Mouse (Mus musculus) gastrocnemius, adult 8-10 months (tissue): ENCODE results near the gene Rmnd5b. TPM values are rescaled to one million over a fixed set of nuclear protein-coding genes. Genes with fewer than 3 reads are reported as not detected.
"Not testable (repeated sequence)": the region's sequence is repeated elsewhere in the genome, so short reads cannot be mapped to it uniquely, and the experiment has no call there.

Experiments used
- DNase-seq, 2 experiments: peaks; one replicate each; pipeline ENCODE4 v3.0.0; 2022; ENCODE audit warnings: low spot score in 2 of 2
- total RNA-seq, 4 experiments: library from RNA; stranded (reverse); gene quantifications; 2 replicates each; pipeline ENCODE4 v1.2.4; 2022

Gene Rmnd5b
- total RNA-seq, 4 experiments from 2014 or later = 10.5 to 13.0 (median 12.3) TPM

- DNase-seq = no peak
Measured at GRCm38 (mm10) chr11:51649111-51649888, 13.6 kb upstream of the Rmnd5b start.

GRCm38 (mm10) chr11:51648566-51648965 lies 12.9 kb upstream of the Rmnd5b start:
- DNase-seq = no peak

- no peak for DNase-seq
Measured at GRCm38 (mm10) chr11:51646751-51647667, 11.3 kb upstream of the Rmnd5b start.

GRCm38 (mm10) chr11:51646245-51646644 lies 10.5 kb upstream of the Rmnd5b start:
- DNase-seq = no peak

- DNase-seq = no peak
Measured at GRCm38 (mm10) chr11:51645293-51645692, 9.6 kb upstream of the Rmnd5b start.

GRCm38 (mm10) chr11:51644217-51644616 lies 8.5 kb upstream of the Rmnd5b start:
- DNase-seq = no peak

GRCm38 (mm10) chr11:51643761-51644160 lies 8.1 kb upstream of the Rmnd5b start:
- DNase-seq = no peak

GRCm38 (mm10) chr11:51643202-51643601 lies 7.5 kb upstream of the Rmnd5b start:
- no peak for DNase-seq

GRCm38 (mm10) chr11:51640748-51641147 lies 5.1 kb upstream of the Rmnd5b start:
- DNase-seq = no peak

GRCm38 (mm10) chr11:51638497-51638896 lies 2.8 kb upstream of the Rmnd5b start:
- no peak for DNase-seq

GRCm38 (mm10) chr11:51637971-51638414 lies 2.3 kb upstream of the Rmnd5b start:
- DNase-seq = no peak

GRCm38 (mm10) chr11:51636323-51636684 lies 608 bp upstream of the Rmnd5b start:
- no peak for DNase-seq

- DNase-seq = no peak
Measured at GRCm38 (mm10) chr11:51635127-51635524, 570 bp downstream of the Rmnd5b start.

- DNase-seq = no peak
Measured at GRCm38 (mm10) chr11:51633721-51634120, 2.0 kb downstream of the Rmnd5b start.

GRCm38 (mm10) chr11:51633200-51633599 lies 2.5 kb downstream of the Rmnd5b start:
- DNase-seq = not testable (repeated sequence)

GRCm38 (mm10) chr11:51632130-51632753 lies 3.5 kb downstream of the Rmnd5b start:
- no peak for DNase-seq

- DNase-seq = no peak
Measured at GRCm38 (mm10) chr11:51629651-51630314, 5.9 kb downstream of the Rmnd5b start.

GRCm38 (mm10) chr11:51627907-51628306 lies 7.8 kb downstream of the Rmnd5b start:
- no peak for DNase-seq

- no peak for DNase-seq
Measured at GRCm38 (mm10) chr11:51627425-51627824, 8.3 kb downstream of the Rmnd5b start.

GRCm38 (mm10) chr11:51625187-51625820 lies 10.4 kb downstream of the Rmnd5b start:
- no peak for DNase-seq

GRCm38 (mm10) chr11:51622971-51623491 lies 12.7 kb downstream of the Rmnd5b start:
- DNase-seq = no peak
